ENCODE assay signal across 31 mouse cellular contexts in genomic region chr11:4012616-4013015, GRCm38 (mm10). TPM values are rescaled to one million over a fixed set of nuclear protein-coding genes. Genes with fewer than 3 reads are reported as not detected.
DNase-seq lines count a peak whose midpoint lies in the region; ATAC-seq and TF ChIP-seq lines count a peak whose summit lies in the region.
"Had no signal": no experiment of that assay in that cellular context is flagged by ENCODE, and none has a peak within 500 bp of the region (broad histone marks: within the 10 kb centered on the region; RNA-seq: fewer than 3 reads in every experiment).

No protein-coding gene starts in this region.

- in situ Hi-C loops in CH12.LX (cut with MboI; ENCODE audit: low pct_ligation_motif_present, low pct_unique_long_range_greater_than_20kb, low sequenced_read_pairs) = loop anchor here (5.0 to 25.0 kb wide), 2 partner anchors 65 to 400 kb away; no protein-coding TSS in a partner anchor

- H3K27me3 ChIP-seq in liver, postnatal 0 days (ENCODE audit: insufficient read depth, low read length) = no peaks in the 10 kb centered on the region
- H3K27me3 ChIP-seq in liver, embryonic 11.5 days (replicated peaks; ENCODE audit: control insufficient read depth, insufficient read depth, low read length) = no peaks in the 10 kb centered on the region
- H3K27me3 ChIP-seq in CH12.LX (replicated peaks) (no peaks in the 10 kb centered on the region), MEL (ENCODE audit: control insufficient read depth in 1 of 2, insufficient read depth in 2 of 2, low read length in 2 of 2) (peaks cover 0 to 2% of the 10 kb centered on the region in 2 experiments; a peak in 2 of 4 replicates)
- H3K27me3 ChIP-seq: embryonic facial prominence, embryonic 13.5 days; embryonic facial prominence, embryonic 15.5 days; forebrain, embryonic 12.5 days had no signal

- H3K9ac ChIP-seq in liver, postnatal 0 days (replicated peaks) = no peak overlapping the region
- H3K9ac ChIP-seq in liver, embryonic 11.5 days (ENCODE audit: low read depth, low read length) = no peak overlapping the region
- no peak overlapping the region for H3K9ac ChIP-seq in CH12.LX (ENCODE audit: insufficient read depth, low read depth)
- H3K9ac ChIP-seq in MEL (ENCODE audit: control insufficient read depth, low read depth, low read length, poor library complexity, severe bottlenecking) = no peak overlapping the region
- H3K9ac ChIP-seq: embryonic facial prominence, embryonic 13.5 days; embryonic facial prominence, embryonic 15.5 days; forebrain, embryonic 12.5 days had no signal

- H3K4me3 ChIP-seq in liver, postnatal 0 days (ENCODE audit: low read depth, low read length) = no peak overlapping the region
- H3K4me3 ChIP-seq in liver, embryonic 11.5 days (ENCODE audit: low read depth, low read length) = no peak overlapping the region
- H3K4me3 ChIP-seq in CH12.LX (replicated peaks in 1 of 3; ENCODE audit: low read depth in 2 of 3, low read length in 2 of 3, poor library complexity in 1 of 3) (no peak overlapping the region), MEL (ENCODE audit: control insufficient read depth in 1 of 2, insufficient read depth in 1 of 2, low read depth in 2 of 2, low read length in 2 of 2) (no peak overlapping the region)
- H3K4me3 ChIP-seq: embryonic facial prominence, embryonic 13.5 days; embryonic facial prominence, embryonic 15.5 days; erythroblast, embryonic 14.5 days; forebrain, embryonic 10.5 days; forebrain, embryonic 12.5 days had no signal

- 79% methylated on average over 1 of the region's 1 CpGs for WGBS in liver, postnatal 0 days (ENCODE audit: insufficient replicate concordance)
- WGBS in liver, embryonic 11.5 days = 69% methylated on average over 1 of the region's 1 CpGs

- no peak for TF ChIP-seq EP300 in liver, postnatal 0 days (IDR thresholded peaks at IDR 0.05; ENCODE audit: low read depth)
- no peak for TF ChIP-seq EP300 in CH12.LX (IDR thresholded peaks at IDR 0.05; ENCODE audit: low read length)
- TF ChIP-seq EP300 in MEL (IDR thresholded peaks at IDR 0.05; ENCODE audit: low read depth in 1 of 2, low read length in 2 of 2) = no peak

- dilution Hi-C loops in CH12.LX (cut with MboI; ENCODE audit: extremely low pct_ligation_motif_present, extremely low pct_unique_long_range_greater_than_20kb, low sequenced_read_pairs) = no loop called here

- peaks cover 3% of the 10 kb centered on the region; the same call in 1 of the 2 replicates for H3K9me3 ChIP-seq in liver, postnatal 0 days (ENCODE audit: low read length)
- H3K9me3 ChIP-seq in liver, embryonic 11.5 days (ENCODE audit: control insufficient read depth, low read length) = no peaks in the 10 kb centered on the region
- H3K9me3 ChIP-seq in CH12.LX (replicated peaks; ENCODE audit: low read length) (peaks cover 14% of the 10 kb centered on the region), MEL (replicated peaks; ENCODE audit: insufficient read depth, low read length) (no peaks in the 10 kb centered on the region)
- H3K9me3 ChIP-seq: embryonic facial prominence, embryonic 15.5 days had no signal

- H3K4me1 ChIP-seq in liver, postnatal 0 days (ENCODE audit: insufficient read depth) = no peaks in the 10 kb centered on the region
- H3K4me1 ChIP-seq in liver, embryonic 11.5 days (replicated peaks; ENCODE audit: control insufficient read depth, insufficient read depth, low read length) = no peaks in the 10 kb centered on the region
- no peaks in the 10 kb centered on the region for H3K4me1 ChIP-seq in CH12.LX (ENCODE audit: control insufficient read depth in 1 of 2, insufficient read depth in 2 of 2)
- peaks cover 0 to 5% of the 10 kb centered on the region in 2 experiments; a peak in 2 of 4 replicates for H3K4me1 ChIP-seq in MEL (ENCODE audit: control insufficient read depth in 1 of 2, insufficient read depth in 2 of 2, low read length in 2 of 2)
- H3K4me1 ChIP-seq: embryonic facial prominence, embryonic 13.5 days; embryonic facial prominence, embryonic 15.5 days; forebrain, embryonic 10.5 days; forebrain, embryonic 12.5 days had no signal

- no peak overlapping the region for H3K27ac ChIP-seq in liver, postnatal 0 days (ENCODE audit: low read depth)
- H3K27ac ChIP-seq in liver, embryonic 11.5 days (ENCODE audit: low read depth, low read length) = no peak overlapping the region
- H3K27ac ChIP-seq in CH12.LX (ENCODE audit: insufficient read depth, low read depth) (no peak overlapping the region), MEL (ENCODE audit: control insufficient read depth, low read depth, low read length) (no peak overlapping the region)
- H3K27ac ChIP-seq: embryonic facial prominence, embryonic 13.5 days; embryonic facial prominence, embryonic 15.5 days; forebrain, embryonic 10.5 days; forebrain, embryonic 12.5 days had no signal

- H3K36me3 ChIP-seq in liver, postnatal 0 days (replicated peaks; ENCODE audit: insufficient read depth, low read length) = no peaks in the 10 kb centered on the region
- H3K36me3 ChIP-seq in liver, embryonic 11.5 days (ENCODE audit: control insufficient read depth, insufficient read depth, low read length) = no peaks in the 10 kb centered on the region
- H3K36me3 ChIP-seq in CH12.LX (replicated peaks in 1 of 2; ENCODE audit: control insufficient read depth in 1 of 2, insufficient read depth in 1 of 2, low read length in 1 of 2) (no peaks in the 10 kb centered on the region), MEL (ENCODE audit: control insufficient read depth in 1 of 2, insufficient read depth in 2 of 2, low read length in 2 of 2) (peaks cover 0 to 2% of the 10 kb centered on the region in 2 experiments; a peak in 1 of 4 replicates)
- H3K36me3 ChIP-seq: embryonic facial prominence, embryonic 13.5 days; embryonic facial prominence, embryonic 15.5 days; forebrain, embryonic 10.5 days; forebrain, embryonic 12.5 days; G1E had no signal

- TF ChIP-seq POLR2A in CH12.LX (IDR thresholded peaks at IDR 0.05; ENCODE audit: low read depth, low read length) (no peak), MEL (IDR thresholded peaks at IDR 0.05; ENCODE audit: control insufficient read depth in 1 of 2, insufficient read depth in 1 of 2, low read depth in 1 of 2, low read length in 2 of 2, poor library complexity in 1 of 2) (no peak)

- H3K4me2 ChIP-seq in liver, postnatal 0 days (ENCODE audit: low read depth, low read length) = no peak overlapping the region
- H3K4me2 ChIP-seq in liver, embryonic 11.5 days = no peak overlapping the region
- no peak overlapping the region for H3K4me2 ChIP-seq in CH12.LX (ENCODE audit: insufficient read depth, low read depth, poor library complexity, severe bottlenecking)
- H3K4me2 ChIP-seq: embryonic facial prominence, embryonic 13.5 days; embryonic facial prominence, embryonic 15.5 days; forebrain, embryonic 12.5 days had no signal

- ATAC-seq in liver, postnatal 0 days = no peak
- no peak for ATAC-seq in liver, embryonic 11.5 days (replicated peaks; ENCODE audit: low FRiP score)
- ATAC-seq: activated CD4-positive, CD25-positive, alpha-beta regulatory T cell, adult 4 months; CD4-positive, CD25-positive, alpha-beta regulatory T cell, adult 4 months; forebrain, embryonic 14.5 days; forebrain, embryonic 16.5 days had no signal

- DNase-seq in liver, postnatal 0 days = peak; percentile 8
- no peak for DNase-seq in liver, embryonic 11.5 days (ENCODE audit: low spot score)
- DNase-seq in CH12.LX (ENCODE audit: extremely low read depth) = no peak
- DNase-seq in MEL (ENCODE audit: low read depth, low spot score) = no peak
- DNase-seq in right cerebral cortex, postnatal 14 days = no peak
- no peak for DNase-seq in adrenal gland, adult 18-20 months (ENCODE audit: low spot score in 2 of 2)
- DNase-seq in right cerebral cortex, adult 2 months (ENCODE audit: low spot score in 2 of 2) = no peak
- DNase-seq: adrenal gland, adult 2 months; adrenal gland, postnatal 10 days; adrenal gland, postnatal 25 days; B cell, adult 2 months; cerebellum, adult 11 months; cerebellum, adult 18-20 months; cerebellum, adult 8-10 months; cerebellum, adult 9-11 months; cerebellum, postnatal 14 days; cerebellum, postnatal 36 days; embryo, embryonic 11 days had no signal

- TF ChIP-seq CTCF in liver, postnatal 0 days (IDR thresholded peaks at IDR 0.05; ENCODE audit: low read depth) = no peak
- TF ChIP-seq CTCF in CH12.LX (conservative IDR thresholded peaks at IDR 0.05 in 1 of 2, IDR thresholded peaks at IDR 0.05 in 1 of 2; ENCODE audit: low read depth in 2 of 2, low read length in 2 of 2) (no peak), MEL (IDR thresholded peaks at IDR 0.05 in 2 of 3, conservative IDR thresholded peaks at IDR 0.05 in 1 of 3; ENCODE audit: control insufficient read depth in 1 of 3, insufficient read depth in 1 of 3, low read depth in 2 of 3, low read length in 3 of 3, poor library complexity in 1 of 3, severe bottlenecking in 1 of 3) (no peak)

- H3K79me2 ChIP-seq in CH12.LX (replicated peaks; ENCODE audit: control insufficient read depth, extremely low read depth, insufficient read depth, poor library complexity, severe bottlenecking) (no peaks in the 10 kb centered on the region), MEL (ENCODE audit: control insufficient read depth, insufficient read depth, low read length, poor library complexity) (no peaks in the 10 kb centered on the region)

- no peak for TF ChIP-seq RAD21 in CH12.LX (IDR thresholded peaks at IDR 0.05; ENCODE audit: low read depth, low read length)
- no peak for TF ChIP-seq RAD21 in MEL (IDR thresholded peaks at IDR 0.05; ENCODE audit: low read depth, low read length)

RNA-seq across cellular contexts. Expression of gene Sec14l4, which starts 18.6 kb away (rescaled TPM):
- polyA plus RNA-seq in liver, postnatal 0 days (2015; fragmentation: Nextera tagmentation; extraction: Ambion mirVana) = 10.9 and 12.1 TPM in 2 replicates
- 0.88 and 1.1 TPM in 2 replicates for polyA plus RNA-seq in liver, embryonic 11.5 days (2014; fragmentation: Nextera tagmentation; extraction: Ambion mirVana)
- total RNA-seq in CH12.LX (2012; rRNA removed) (0.47 and 0.55 TPM in 2 replicates), CH12.LX (2014; rRNA removed) (0.42 and 0.46 TPM in 2 replicates), MEL (2012; rRNA removed) (not detected in 2 replicates)
- polyA plus RNA-seq in CH12.LX (2012; ENCODE audit: insufficient read length, low read depth) (2.2 and 3.5 TPM in 2 replicates), MEL (2012; ENCODE audit: insufficient read depth in 1 of 2, insufficient read length in 2 of 2, low read depth in 1 of 2, low replicate concordance in 2 of 2, missing spikeins in 1 of 2) (not detected)
- total RNA-seq in adrenal gland, adult 18-20 months (2021) = 1 to 10 TPM; 5.6 to 6.5 TPM
- total RNA-seq: common myeloid progenitor, adult 5-6 weeks had no signal
- polyA plus RNA-seq: activated CD4-positive, CD25-positive, alpha-beta regulatory T cell, adult 4 months; brain, embryonic 14.5 days; CD4-positive, CD25-positive, alpha-beta regulatory T cell, adult 4 months; embryonic facial prominence, embryonic 11.5 days; erythroblast, embryonic 14.5 days; forebrain, embryonic 10.5 days; forebrain, embryonic 12.5 days; forebrain, embryonic 14.5 days; forebrain, embryonic 16.5 days; G1E had no signal

RNA-seq across cellular contexts. Expression of gene Gal3st1, which starts 29.2 kb away (rescaled TPM):
- 7.5 and 8.5 TPM in 2 replicates for polyA plus RNA-seq in liver, postnatal 0 days (2015; fragmentation: Nextera tagmentation; extraction: Ambion mirVana)
- polyA plus RNA-seq in liver, embryonic 11.5 days (2014; fragmentation: Nextera tagmentation; extraction: Ambion mirVana) = 0.87 and 1.5 TPM in 2 replicates
- total RNA-seq in CH12.LX (2012; rRNA removed) = 0.08 TPM in 1 of 2 replicates, not detected in the other
- not detected in 2 replicates for total RNA-seq in CH12.LX (2014; rRNA removed)
- polyA plus RNA-seq in CH12.LX (2012; ENCODE audit: insufficient read length, low read depth) = 0.14 TPM in 1 of 2 replicates, not detected in the other
- total RNA-seq in MEL (2012; rRNA removed) = 0.12 and 0.20 TPM in 2 replicates
- polyA plus RNA-seq in MEL (2012; ENCODE audit: insufficient read depth in 1 of 2, insufficient read length in 2 of 2, low read depth in 1 of 2, low replicate concordance in 2 of 2, missing spikeins in 1 of 2) = under 1 TPM in 1 of 2 experiments, not detected in 1; 0.07 TPM
- not detected for total RNA-seq in adrenal gland, adult 18-20 months (2021)
- total RNA-seq: G1E had no signal
- polyA plus RNA-seq: activated CD4-positive, CD25-positive, alpha-beta regulatory T cell, adult 4 months; CD4-positive, CD25-positive, alpha-beta regulatory T cell, adult 4 months; erythroblast, embryonic 14.5 days; G1E had no signal

RNA-seq across cellular contexts. Expression of gene 4930556J24Rik, which starts 36.0 kb away (rescaled TPM):
- not detected in 2 replicates for polyA plus RNA-seq in liver, postnatal 0 days (2015; fragmentation: Nextera tagmentation; extraction: Ambion mirVana)
- polyA plus RNA-seq in liver, embryonic 11.5 days (2014; fragmentation: Nextera tagmentation; extraction: Ambion mirVana) = 0.16 and 0.29 TPM in 2 replicates
- total RNA-seq in CH12.LX (2012; rRNA removed) = 0.21 and 0.50 TPM in 2 replicates
- not detected in 2 replicates for total RNA-seq in CH12.LX (2014; rRNA removed)
- 0.70 and 0.78 TPM in 2 replicates for polyA plus RNA-seq in CH12.LX (2012; ENCODE audit: insufficient read length, low read depth)
- total RNA-seq in MEL (2012; rRNA removed) = 0.31 and 0.39 TPM in 2 replicates
- under 1 TPM in 1 of 2 experiments, not detected in 1; 0.47 TPM for polyA plus RNA-seq in MEL (2012; ENCODE audit: insufficient read depth in 1 of 2, insufficient read length in 2 of 2, low read depth in 1 of 2, low replicate concordance in 2 of 2, missing spikeins in 1 of 2)
- not detected for total RNA-seq in adrenal gland, adult 18-20 months (2021)
- total RNA-seq: adrenal gland, adult 2 months; adrenal gland, postnatal 10 days; adrenal gland, postnatal 25 days; common myeloid progenitor, adult 5-6 weeks had no signal
- polyA plus RNA-seq: activated CD4-positive, CD25-positive, alpha-beta regulatory T cell, adult 4 months; adrenal gland, adult 2 months; brain, embryonic 14.5 days; CD4-positive, CD25-positive, alpha-beta regulatory T cell, adult 4 months; embryonic facial prominence, embryonic 11.5 days; erythroblast, embryonic 14.5 days; forebrain, embryonic 14.5 days; G1E had no signal

RNA-seq across cellular contexts. Expression of gene Pes1, which starts 48.8 kb away (rescaled TPM):
- polyA plus RNA-seq in liver, postnatal 0 days (2015; fragmentation: Nextera tagmentation; extraction: Ambion mirVana) = 24.3 and 26.5 TPM in 2 replicates
- 105 and 112 TPM in 2 replicates for polyA plus RNA-seq in liver, embryonic 11.5 days (2014; fragmentation: Nextera tagmentation; extraction: Ambion mirVana)
- total RNA-seq in CH12.LX (2012; rRNA removed) (120 and 149 TPM in 2 replicates), CH12.LX (2014; rRNA removed) (226 and 251 TPM in 2 replicates), MEL (2012; rRNA removed) (224 and 240 TPM in 2 replicates)
- polyA plus RNA-seq in CH12.LX (2012; ENCODE audit: insufficient read length, low read depth) (304 and 311 TPM in 2 replicates), MEL (2012; ENCODE audit: insufficient read depth in 1 of 2, insufficient read length in 2 of 2, low read depth in 1 of 2, low replicate concordance in 2 of 2, missing spikeins in 1 of 2) (100 to 1,000 TPM; 301 to 498 TPM)
- total RNA-seq in adrenal gland, adult 18-20 months (2021) = 10 to 100 TPM; 52.4 to 55.6 TPM

RNA-seq across cellular contexts. Expression of gene Sec14l3, which starts 52.0 kb away (rescaled TPM):
- polyA plus RNA-seq in liver, postnatal 0 days (2015; fragmentation: Nextera tagmentation; extraction: Ambion mirVana) = 0.11 TPM in 1 of 2 replicates, not detected in the other
- not detected in 2 replicates for polyA plus RNA-seq in liver, embryonic 11.5 days (2014; fragmentation: Nextera tagmentation; extraction: Ambion mirVana)
- total RNA-seq in CH12.LX (2012; rRNA removed) (0.21 TPM in 1 of 2 replicates, not detected in the other), CH12.LX (2014; rRNA removed) (not detected in 2 replicates), MEL (2012; rRNA removed) (not detected in 2 replicates)
- polyA plus RNA-seq in CH12.LX (2012; ENCODE audit: insufficient read length, low read depth) (not detected in 2 replicates), MEL (2012; ENCODE audit: insufficient read depth in 1 of 2, insufficient read length in 2 of 2, low read depth in 1 of 2, low replicate concordance in 2 of 2, missing spikeins in 1 of 2) (not detected)
- not detected for total RNA-seq in adrenal gland, adult 18-20 months (2021)
- total RNA-seq: adrenal gland, adult 2 months; adrenal gland, postnatal 25 days; common myeloid progenitor, adult 5-6 weeks had no signal
- polyA plus RNA-seq: activated CD4-positive, CD25-positive, alpha-beta regulatory T cell, adult 4 months; adrenal gland, adult 2 months; CD4-positive, CD25-positive, alpha-beta regulatory T cell, adult 4 months; embryonic facial prominence, embryonic 11.5 days; embryonic facial prominence, embryonic 13.5 days; erythroblast, embryonic 14.5 days; forebrain, embryonic 10.5 days; G1E had no signal
